Mouse (Mus musculus): Measurements from ENCODE around the gene Sntb2. TPM values are rescaled to one million over a fixed set of nuclear protein-coding genes. Genes with fewer than 3 reads are reported as not detected.
"Not testable (repeated sequence)": the region's sequence is repeated elsewhere in the genome, so short reads cannot be mapped to it uniquely, and the experiment has no call there.

The Sntb2 gene
- 10 to 100 TPM; 17.2 to 17.9 TPM for total RNA-seq (2021)

- peak; percentile 81 to 86 for DNase-seq (ENCODE audit: extremely low spot score in 1 of 2, low spot score in 1 of 2)
Observed at GRCm38 (mm10) chr8:106935324-106935869, at the start of gene Sntb2. Gene Sntb2 (plus strand): TSS chr8:106935750.

- peak; percentile 45 to 90 for DNase-seq (ENCODE audit: extremely low spot score in 1 of 2, low spot score in 1 of 2)
Observed at GRCm38 (mm10) chr8:106887336-106888189, 48.0 kb upstream of the Sntb2 start.

GRCm38 (mm10) chr8:106888803-106889202, 46.7 kb upstream of the Sntb2 start:
- no peak for DNase-seq (ENCODE audit: extremely low spot score in 1 of 2, low spot score in 1 of 2)

GRCm38 (mm10) chr8:106892210-106892805, 43.2 kb upstream of the Sntb2 start:
- no peak for DNase-seq (ENCODE audit: extremely low spot score in 1 of 2, low spot score in 1 of 2)

GRCm38 (mm10) chr8:106892806-106893451, 42.6 kb upstream of the Sntb2 start:
- no peak for DNase-seq (ENCODE audit: extremely low spot score in 1 of 2, low spot score in 1 of 2)

GRCm38 (mm10) chr8:106893481-106894156, 41.9 kb upstream of the Sntb2 start, which contains the start of gene Utp4:
Gene Utp4 (plus strand): TSS chr8:106893636.
- DNase-seq (ENCODE audit: extremely low spot score in 1 of 2, low spot score in 1 of 2) = peak; percentile 74 to 79

GRCm38 (mm10) chr8:106899473-106899872, 36.1 kb upstream of the Sntb2 start:
- no peak for DNase-seq (ENCODE audit: extremely low spot score in 1 of 2, low spot score in 1 of 2)

- DNase-seq (ENCODE audit: extremely low spot score in 1 of 2, low spot score in 1 of 2) = peak; percentile 44 to 70
Observed at GRCm38 (mm10) chr8:106905727-106906480, 29.6 kb upstream of the Sntb2 start.

- DNase-seq (ENCODE audit: extremely low spot score in 1 of 2, low spot score in 1 of 2) = no peak
Observed at GRCm38 (mm10) chr8:106906635-106907034, 28.9 kb upstream of the Sntb2 start.

- no peak for DNase-seq (ENCODE audit: extremely low spot score in 1 of 2, low spot score in 1 of 2)
Observed at GRCm38 (mm10) chr8:106907450-106907849, 28.1 kb upstream of the Sntb2 start.

- DNase-seq (ENCODE audit: extremely low spot score in 1 of 2, low spot score in 1 of 2) = no peak
Observed at GRCm38 (mm10) chr8:106908291-106908690, 27.3 kb upstream of the Sntb2 start.

- no peak for DNase-seq (ENCODE audit: extremely low spot score in 1 of 2, low spot score in 1 of 2)
Observed at GRCm38 (mm10) chr8:106913631-106914030, 21.9 kb upstream of the Sntb2 start.

GRCm38 (mm10) chr8:106919721-106920394, 15.7 kb upstream of the Sntb2 start:
- DNase-seq (ENCODE audit: extremely low spot score in 1 of 2, low spot score in 1 of 2) = peak in 1 of 2 experiments; percentile 21

GRCm38 (mm10) chr8:106920395-106920741, 15.2 kb upstream of the Sntb2 start:
- no peak for DNase-seq (ENCODE audit: extremely low spot score in 1 of 2, low spot score in 1 of 2)

- DNase-seq (ENCODE audit: extremely low spot score in 1 of 2, low spot score in 1 of 2) = no peak
Observed at GRCm38 (mm10) chr8:106924057-106924456, 11.5 kb upstream of the Sntb2 start.

- DNase-seq (ENCODE audit: extremely low spot score in 1 of 2, low spot score in 1 of 2) = no peak
Observed at GRCm38 (mm10) chr8:106924904-106925349, 10.6 kb upstream of the Sntb2 start.

- DNase-seq (ENCODE audit: extremely low spot score in 1 of 2, low spot score in 1 of 2) = no peak
Observed at GRCm38 (mm10) chr8:106925446-106925845, 10.1 kb upstream of the Sntb2 start.

GRCm38 (mm10) chr8:106927247-106927646, 8.3 kb upstream of the Sntb2 start:
- no peak for DNase-seq (ENCODE audit: extremely low spot score in 1 of 2, low spot score in 1 of 2)

- DNase-seq (ENCODE audit: extremely low spot score in 1 of 2, low spot score in 1 of 2) = not testable (repeated sequence)
Observed at GRCm38 (mm10) chr8:106928182-106928581, 7.4 kb upstream of the Sntb2 start.
